Mouse (Mus musculus) layer of hippocampus, postnatal 10 days (tissue): ENCODE measurements at regions not wholly inside any gene's neighbourhood (a gene's known extent, or its start where the extent isn't known, plus 50 kb on each side); places are given as distances from the start of the nearest gene placed in this dataset.
A peak's percentile ranks its signal among the peaks of the same experiment; 100 is the strongest.

ENCODE experiments used
- DNase-seq, 2 experiments: peaks; one replicate each; pipeline ENCODE4 v3.0.0; 2021; ENCODE audit warnings: low spot score in 2 of 2

DNA sequence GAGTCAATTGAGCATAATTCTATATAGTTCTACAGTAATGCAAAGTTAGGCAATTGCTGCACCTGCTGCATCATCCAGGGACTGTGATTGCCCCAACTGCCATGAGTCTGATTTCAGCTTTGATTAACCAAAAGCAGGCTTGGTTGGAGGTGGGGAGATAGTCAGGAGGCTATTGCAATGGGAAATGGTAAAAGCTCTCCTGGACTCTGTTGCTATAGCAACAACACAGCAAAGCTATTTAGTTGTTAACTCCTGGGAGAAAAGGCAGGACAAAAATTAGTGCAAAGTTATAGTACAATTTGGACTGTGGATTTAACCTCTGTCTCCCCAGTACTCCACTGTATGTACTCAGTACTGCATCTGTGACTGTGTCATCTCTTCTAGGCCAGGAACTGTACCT is 51.7 kb upstream of the Rasgrf1 start:
- DNase-seq = no peak

GRCm38 (mm10) chr9:89850491-89851282 is 59.0 kb upstream of the Rasgrf1 start:
- peak; percentile 49 to 68 for DNase-seq

- DNase-seq = no peak
Measured at GRCm38 (mm10) chr9:89849947-89850346, 59.8 kb upstream of the Rasgrf1 start.

GRCm38 (mm10) chr9:89848571-89848970 is 61.1 kb upstream of the Rasgrf1 start:
- no peak for DNase-seq

DNA sequence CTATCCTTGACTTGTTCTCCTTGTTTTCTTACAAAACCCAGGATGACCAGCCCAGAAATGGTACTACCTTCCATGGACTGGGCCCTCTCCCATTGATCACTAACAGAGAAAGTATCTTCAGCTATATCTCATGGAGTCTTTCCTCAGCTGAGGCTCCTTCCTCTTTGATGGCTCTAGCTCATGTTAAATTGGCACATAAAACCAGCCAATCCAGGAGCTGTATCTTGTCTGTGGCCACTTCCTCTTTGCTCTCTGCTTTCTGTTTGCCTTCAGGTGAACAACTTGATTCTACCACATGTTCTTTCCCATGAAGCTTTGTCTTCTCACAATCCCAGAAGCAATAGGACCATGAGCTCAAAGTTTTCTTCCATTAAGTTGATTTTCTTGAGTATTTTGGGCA is 62.7 kb upstream of the Rasgrf1 start:
- no peak for DNase-seq

DNA sequence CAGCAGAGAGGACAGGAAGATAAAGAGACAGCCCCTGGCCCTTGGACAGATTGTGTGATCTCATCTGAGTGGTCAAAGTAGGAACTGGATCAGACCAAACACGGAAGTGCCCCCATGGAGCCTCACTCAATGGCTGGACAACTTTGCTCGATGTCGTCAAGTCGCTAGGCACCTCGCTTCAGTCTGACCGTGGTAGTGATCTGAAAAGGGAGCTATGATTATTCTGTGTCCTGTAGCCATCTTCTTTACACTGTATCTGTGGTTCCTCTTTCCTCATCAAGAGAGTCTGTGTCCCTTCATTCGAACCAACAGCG is 67.0 kb upstream of the Rasgrf1 start:
- DNase-seq = no peak

DNA sequence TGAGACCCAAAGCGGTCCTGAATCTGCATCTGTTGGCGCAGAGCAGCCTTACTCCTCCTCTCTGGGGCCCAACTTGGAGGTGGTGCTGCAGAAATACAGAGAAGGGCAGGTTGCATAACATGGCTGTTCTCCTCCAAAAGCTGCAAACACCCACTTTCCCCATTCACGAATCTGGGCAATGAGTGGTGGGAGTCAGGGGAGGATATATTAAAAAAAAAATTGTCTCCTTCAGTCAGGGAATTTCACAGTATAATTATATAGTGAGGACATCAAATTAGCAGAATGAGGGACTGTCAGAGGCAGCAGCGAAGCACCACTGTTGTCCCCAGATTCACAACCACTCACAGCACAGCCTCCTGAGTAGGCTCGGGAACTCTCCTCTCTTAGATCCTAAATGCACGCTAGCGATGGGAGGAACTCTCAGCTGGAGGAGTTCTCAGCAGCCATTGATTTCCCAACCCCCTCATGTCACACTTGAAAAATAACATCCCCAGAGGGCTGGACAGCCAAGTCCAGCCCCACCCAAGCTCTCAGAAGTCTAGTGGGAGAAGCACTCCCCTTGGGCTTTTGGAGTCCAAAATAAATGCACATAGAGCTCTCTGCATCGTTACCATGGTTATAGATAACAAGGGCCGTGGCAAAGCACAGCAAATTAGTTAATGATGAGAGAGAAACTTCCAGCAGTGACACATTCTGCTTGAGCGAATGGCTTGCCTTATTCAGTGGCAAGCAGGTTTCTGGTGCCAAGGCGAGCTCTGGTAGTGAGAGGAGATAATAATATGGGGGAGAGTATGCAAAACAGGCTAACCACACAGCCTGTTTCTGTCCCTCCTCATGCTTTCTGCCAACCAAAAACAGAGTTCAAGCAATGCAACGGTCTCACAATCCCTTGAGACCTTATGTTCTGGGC is 67.6 kb upstream of the Rasgrf1 start:
- peak; percentile 27 to 37 for DNase-seq

- DNase-seq = no peak
Measured at GRCm38 (mm10) chr9:89841371-89841770, 68.3 kb upstream of the Rasgrf1 start.

GRCm38 (mm10) chr9:89836454-89837245 is 73.1 kb upstream of the Rasgrf1 start:
- DNase-seq = no peak

DNA sequence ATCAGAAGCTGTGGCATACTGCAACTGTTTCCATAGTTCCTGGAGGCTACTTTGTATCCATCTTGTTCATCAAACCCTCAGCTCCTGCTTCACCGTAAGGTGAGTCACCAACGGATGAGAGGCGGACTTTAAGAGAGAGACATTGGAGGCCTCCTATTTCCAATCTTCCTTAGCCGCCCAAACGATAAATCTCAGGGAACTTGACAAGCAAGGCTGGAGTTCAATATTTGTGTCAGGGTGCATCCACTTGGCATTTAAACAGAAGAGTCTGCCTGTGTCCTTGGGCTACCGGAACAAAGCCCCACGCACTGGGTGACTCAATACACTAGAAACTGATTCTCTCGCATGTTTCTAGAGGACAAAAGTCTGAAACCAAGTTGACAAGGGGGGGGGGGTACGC is 76.1 kb upstream of the Rasgrf1 start:
- no peak for DNase-seq

GRCm38 (mm10) chr9:89831855-89832254 is 77.9 kb upstream of the Rasgrf1 start:
- no peak for DNase-seq

- no peak for DNase-seq
Measured at GRCm38 (mm10) chr9:89828156-89828555, 81.6 kb upstream of the Rasgrf1 start.

DNA sequence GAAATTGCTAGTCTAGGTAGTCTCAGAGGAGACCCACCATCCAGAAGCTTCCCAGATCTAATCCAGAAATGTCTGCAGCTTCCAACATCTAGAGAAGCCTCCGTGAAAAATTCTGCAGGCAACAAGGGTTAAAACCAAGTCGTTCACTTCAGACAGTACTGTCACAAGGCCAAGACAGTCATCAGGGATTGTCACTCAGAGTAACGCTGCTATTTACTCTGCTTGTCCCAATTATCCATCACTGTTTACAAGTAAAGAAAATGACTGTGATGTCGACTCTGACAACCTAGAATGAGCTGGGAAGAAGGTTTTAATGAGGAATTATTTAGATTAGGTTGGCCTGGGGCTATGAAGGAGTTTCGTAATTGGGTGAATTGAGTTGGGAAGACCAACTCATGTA is 82.1 kb upstream of the Rasgrf1 start:
- DNase-seq = no peak

DNA sequence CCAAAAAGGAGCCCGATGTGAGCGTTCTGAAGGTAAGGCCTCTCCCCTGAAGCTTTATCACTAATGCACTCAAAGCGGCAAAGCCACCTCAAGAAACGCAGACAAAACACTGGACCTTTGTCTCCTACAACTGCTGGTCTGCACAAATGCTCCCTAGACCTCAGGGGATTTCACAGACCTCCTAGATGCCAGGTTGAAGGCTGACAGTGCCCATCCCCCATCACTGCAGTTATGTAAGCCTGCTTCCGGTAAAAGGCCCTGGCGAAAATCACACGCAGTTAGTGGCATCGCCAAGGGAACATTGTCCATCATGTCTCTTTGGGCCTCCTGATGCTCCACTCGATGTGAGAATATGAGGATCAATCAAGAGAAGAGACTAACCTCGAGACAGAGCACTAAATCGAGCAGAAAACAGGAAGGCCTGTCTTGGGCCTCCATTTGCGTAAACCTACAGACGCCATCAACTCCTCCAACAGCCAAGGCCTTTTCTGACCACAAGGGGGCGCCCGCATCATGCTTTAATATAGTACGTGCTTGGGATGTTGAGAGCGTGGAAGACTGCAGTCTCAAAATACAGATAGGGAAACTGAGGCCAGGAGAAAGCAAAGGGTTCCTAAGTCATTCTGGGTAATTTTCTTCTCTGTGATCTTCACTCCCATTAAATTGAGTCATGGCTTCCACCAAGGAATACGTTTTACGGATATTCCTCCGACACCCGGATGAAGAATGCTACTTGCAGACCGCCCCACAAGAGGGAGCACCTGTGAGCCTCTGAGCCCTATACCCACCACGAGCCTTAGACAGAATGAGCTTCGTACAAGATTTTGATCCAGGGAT is 82.8 kb upstream of the Rasgrf1 start:
- peak; percentile 94 to 96 for DNase-seq

GRCm38 (mm10) chr9:89821853-89822243 is 83.6 kb upstream of the Ankrd34c start:
- no peak for DNase-seq

DNA sequence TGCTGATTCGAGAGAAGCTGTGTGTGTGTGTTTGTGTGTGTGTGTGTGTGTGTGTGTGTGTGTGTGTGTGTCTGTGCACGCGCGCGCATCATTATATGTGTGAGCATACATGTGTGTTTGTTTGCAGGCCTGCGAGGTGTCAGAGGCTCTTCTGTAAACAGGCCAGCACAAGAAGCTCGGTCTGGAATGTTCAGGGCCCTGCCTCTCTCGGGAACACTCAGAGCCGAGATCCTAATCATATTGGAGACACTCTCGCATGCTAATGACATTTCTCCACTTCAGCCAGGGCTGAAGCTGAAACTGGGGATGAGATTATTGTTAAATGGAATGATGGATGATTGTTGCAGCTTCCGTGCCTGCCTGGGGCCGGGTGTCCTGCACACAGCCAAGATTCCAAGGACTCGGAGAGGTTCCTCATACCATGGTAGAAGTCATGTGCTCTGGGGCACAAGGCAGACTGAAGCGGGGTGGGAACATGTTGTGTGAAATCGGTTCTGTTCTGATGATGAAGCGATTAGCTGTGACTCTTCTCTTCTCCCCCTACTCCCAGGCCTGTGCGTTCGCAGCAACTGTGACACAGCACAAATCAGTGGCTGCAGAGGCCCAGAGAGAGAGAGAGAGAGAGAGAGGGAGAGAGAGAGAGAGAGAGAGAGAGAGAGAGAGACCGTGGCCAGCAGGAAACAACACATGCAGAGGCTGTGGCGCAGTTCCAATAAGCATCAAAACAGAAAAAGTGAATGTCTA is 83.0 kb upstream of the Ankrd34c start:
- peak; percentile 16 to 30 for DNase-seq

DNA sequence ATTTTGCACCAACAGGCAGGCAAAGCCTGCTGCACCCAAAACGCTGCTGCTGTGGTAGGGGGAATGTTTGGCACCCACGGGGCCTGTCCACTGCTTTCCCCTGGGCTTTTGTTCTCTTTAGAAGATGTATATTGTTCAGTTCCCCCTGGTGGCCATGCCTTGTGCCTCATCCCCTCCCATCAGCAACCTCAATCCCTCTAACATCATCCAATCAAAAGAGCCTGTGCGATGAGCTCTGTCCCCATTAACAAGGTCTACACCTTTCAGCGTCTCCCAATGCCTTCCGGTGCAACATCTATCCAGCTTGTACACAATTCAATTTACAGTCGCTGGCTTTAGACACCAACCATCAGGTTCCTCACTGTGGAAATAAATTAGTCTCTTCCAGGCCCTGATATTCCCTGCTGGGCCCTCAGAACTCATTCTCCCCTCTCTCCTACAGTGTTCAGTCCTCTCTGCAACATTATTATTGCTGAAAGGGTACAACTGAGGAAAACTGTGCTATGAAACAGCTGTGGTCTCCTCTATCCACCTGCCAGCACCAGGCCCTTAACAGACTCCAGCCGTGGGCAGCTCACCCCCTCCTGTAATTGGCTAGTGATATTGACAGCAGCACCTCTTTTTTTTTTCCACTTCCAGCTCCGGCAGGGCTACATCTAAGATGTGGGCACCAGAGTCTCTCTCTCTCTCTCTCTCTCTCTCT is 75.5 kb upstream of the Ankrd34c start:
- no peak for DNase-seq

DNA sequence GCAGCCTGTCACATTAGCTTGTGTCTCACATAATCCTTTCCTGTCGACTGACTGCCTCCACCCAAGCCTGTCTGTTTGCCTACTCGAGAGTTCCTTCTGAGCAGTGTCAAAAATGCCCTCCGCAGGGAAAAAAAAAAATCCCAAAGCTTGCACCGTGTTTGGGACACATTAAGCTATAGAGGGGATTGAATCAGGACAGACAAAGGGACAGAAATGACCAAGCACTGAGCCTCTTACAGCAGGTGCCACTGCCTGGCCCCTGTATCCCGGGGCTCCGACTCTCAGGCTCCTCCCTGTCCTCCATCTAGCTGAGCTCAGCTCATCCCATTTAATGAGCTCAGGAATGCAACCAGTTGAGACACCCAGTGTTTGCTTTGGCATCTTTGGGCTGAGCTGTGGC is 69.1 kb upstream of the Ankrd34c start:
- DNase-seq = no peak

DNA sequence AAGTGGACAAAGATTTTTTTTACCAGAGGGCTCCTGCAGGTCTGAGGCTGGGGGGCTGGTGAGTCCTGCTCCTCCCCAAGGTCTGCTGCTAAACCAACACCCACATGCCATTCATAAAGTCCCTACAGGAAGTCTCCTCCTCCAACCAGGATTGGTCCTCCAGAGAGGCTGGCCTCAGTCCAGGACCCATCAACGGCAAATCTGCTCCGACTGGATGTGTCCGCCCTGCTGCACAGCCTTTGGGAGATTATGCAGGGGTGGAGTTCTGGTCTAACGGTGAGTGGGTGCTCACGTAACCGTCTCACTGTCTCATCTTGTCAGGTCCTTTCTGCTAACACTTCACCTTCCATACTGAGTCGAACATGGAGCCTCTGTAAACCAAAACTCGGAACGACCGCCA is 64.4 kb upstream of the Ankrd34c start:
- no peak for DNase-seq

- DNase-seq = peak; percentile 80 to 83
Measured at GRCm38 (mm10) chr9:89793018-89793417, 54.7 kb upstream of the Ankrd34c start.
